Mouse (Mus musculus) heart, postnatal 0 days (tissue): Measurements from ENCODE around the gene Ccr8.

Experiments
- CTCF ChIP-seq: IDR thresholded peaks from 2 replicates; pipeline ENCODE4 v1.5.1; 2016; ENCODE audit warnings: antibody characterized with exemption, control low read depth, low read depth
- EP300 ChIP-seq: IDR thresholded peaks from 2 replicates; pipeline ENCODE4 v1.6.1; 2016; ENCODE audit warnings: antibody characterized with exemption, low read depth

DNA sequence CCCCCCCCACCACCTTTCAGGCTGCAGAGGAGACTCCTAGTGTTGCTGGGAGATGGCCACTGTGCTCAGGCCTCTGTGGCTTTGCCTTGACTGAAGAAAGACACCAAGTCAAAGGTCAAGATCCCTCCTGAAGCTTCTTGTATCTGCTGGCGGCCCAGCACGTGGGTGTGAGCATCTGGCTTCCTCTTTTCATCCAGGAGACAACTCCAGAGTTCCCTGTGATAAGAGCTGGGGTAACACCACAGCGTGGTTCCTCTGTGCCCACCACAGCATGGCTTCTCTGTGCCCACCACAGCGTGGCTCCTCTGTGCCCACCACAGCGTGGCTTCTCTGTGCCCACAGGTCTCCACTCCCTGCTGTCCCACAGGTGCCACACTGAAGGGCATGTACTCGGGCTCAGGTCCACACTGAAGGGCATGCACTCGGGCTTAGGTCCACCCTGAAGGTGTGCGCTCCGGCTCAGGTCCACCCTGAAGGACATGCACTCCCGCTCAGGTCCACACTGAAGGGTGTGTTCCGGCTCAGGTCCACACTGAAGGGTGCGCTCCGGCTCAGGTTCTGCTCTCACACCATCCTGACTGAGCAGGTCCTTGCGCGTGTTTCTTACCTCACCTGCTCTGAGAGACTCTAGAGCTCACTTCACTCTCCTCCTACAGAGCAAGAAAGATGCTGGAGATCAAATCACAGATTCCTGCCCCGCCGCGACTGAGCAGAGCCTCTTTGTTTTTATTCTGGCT is 8.6 kb upstream of the Ccr8 start:
- no peak for TF ChIP-seq CTCF
- TF ChIP-seq EP300 = no peak
